ENCODE assay signal across 8 mouse cellular contexts in genomic region chr11:57800971-57801765, GRCm38 (mm10). TPM values are rescaled to one million over a fixed set of nuclear protein-coding genes. Genes with fewer than 3 reads are reported as not detected.
A peak's percentile ranks its signal among the peaks of the same experiment; 100 is the strongest.
DNase-seq lines count a peak whose midpoint lies in the region; ATAC-seq lines count a peak whose summit lies in the region.

Gene Sap30l (plus strand): TSS chr11:57801637.

- H3K27ac ChIP-seq in hindbrain, embryonic 11.5 days (ENCODE audit: low read depth, low read length): peak within 1 kb of the TSS; percentile 58

- peak within 1 kb of the TSS; percentile 91 for H3K9ac ChIP-seq in hindbrain, embryonic 11.5 days (ENCODE audit: low read depth, low read length)

- WGBS in hindbrain, embryonic 11.5 days: under 1% methylated on average over 59 of the region's 66 CpGs

- H3K9me3 ChIP-seq in hindbrain, embryonic 11.5 days (ENCODE audit: control insufficient read depth, low read length): no peaks in the 10 kb centered on the region

- H3K4me3 ChIP-seq in hindbrain, embryonic 11.5 days (ENCODE audit: low read depth, low read length): peak within 1 kb of the TSS; percentile 98

- peaks cover 7% of the 10 kb centered on the region; the same call in 1 of the 2 replicates for H3K4me1 ChIP-seq in hindbrain, embryonic 11.5 days (replicated peaks; ENCODE audit: control insufficient read depth, insufficient read depth, low read length)

- peak within 1 kb of the TSS; percentile 98 for H3K4me2 ChIP-seq in hindbrain, embryonic 11.5 days (replicated peaks; ENCODE audit: low read depth, low read length)

- peak; percentile 99 for DNase-seq in MN1 (ENCODE audit: low spot score)
- peak; percentile 97 for DNase-seq in cerebellum, adult 9-10 months
- peak; percentile 93 to 98 for DNase-seq in frontal cortex, adult 2 months (ENCODE audit: extremely low spot score in 1 of 2, low spot score in 1 of 2)
- peak; percentile 97 for DNase-seq in hindbrain, embryonic 11.5 days (ENCODE audit: low spot score)
- peak; percentile 97 to 98 for DNase-seq in layer of hippocampus, postnatal 10 days (ENCODE audit: low spot score in 2 of 2)
- DNase-seq in lung, postnatal 10 days: peak; percentile 98
- peak; percentile 97 for DNase-seq in ovary, postnatal 36 days (ENCODE audit: low spot score)
- peak; percentile 98 for DNase-seq in thymus, postnatal 25 days

- H3K36me3 ChIP-seq in hindbrain, embryonic 11.5 days (ENCODE audit: control insufficient read depth, insufficient read depth, low read length): no peaks in the 10 kb centered on the region

- H3K27me3 ChIP-seq in hindbrain, embryonic 11.5 days (ENCODE audit: control insufficient read depth, insufficient read depth, low read length): no peaks in the 10 kb centered on the region

- peak; percentile 96 for ATAC-seq in hindbrain, embryonic 11.5 days (ENCODE audit: low FRiP score)

RNA-seq across cellular contexts. Expression of gene Sap30l, which starts in this region (rescaled TPM):
- polyA plus RNA-seq in frontal cortex, adult 2 months (2012; rRNA removed): 31.0 and 33.4 TPM in 2 replicates
- polyA plus RNA-seq in hindbrain, embryonic 11.5 days (2014; fragmentation: Nextera tagmentation; extraction: Ambion mirVana): 11.8 and 14.3 TPM in 2 replicates
- 10 to 100 TPM; 44.4 to 47.5 TPM for total RNA-seq in layer of hippocampus, postnatal 10 days (2021)

Comparison
In these comparisons a context has a peak if more than half of its experiments do, and no peak if none do; other contexts are left out.
1. Peak in every context shown above with its lines: DNase-seq, ATAC-seq, H3K4me3 ChIP-seq and H3K27ac ChIP-seq.